Mouse (Mus musculus): Measurements from ENCODE around the gene Aldh2.

The Aldh2 gene

GRCm38 (mm10) chr5:121547084-121547483, 46.5 kb downstream of the Aldh2 start:
- DNase-seq (ENCODE audit: low spot score): no peak

- peak; percentile 52 for DNase-seq (ENCODE audit: low spot score)
Observed at GRCm38 (mm10) chr5:121546530-121546895, 47.1 kb downstream of the Aldh2 start.

DNA sequence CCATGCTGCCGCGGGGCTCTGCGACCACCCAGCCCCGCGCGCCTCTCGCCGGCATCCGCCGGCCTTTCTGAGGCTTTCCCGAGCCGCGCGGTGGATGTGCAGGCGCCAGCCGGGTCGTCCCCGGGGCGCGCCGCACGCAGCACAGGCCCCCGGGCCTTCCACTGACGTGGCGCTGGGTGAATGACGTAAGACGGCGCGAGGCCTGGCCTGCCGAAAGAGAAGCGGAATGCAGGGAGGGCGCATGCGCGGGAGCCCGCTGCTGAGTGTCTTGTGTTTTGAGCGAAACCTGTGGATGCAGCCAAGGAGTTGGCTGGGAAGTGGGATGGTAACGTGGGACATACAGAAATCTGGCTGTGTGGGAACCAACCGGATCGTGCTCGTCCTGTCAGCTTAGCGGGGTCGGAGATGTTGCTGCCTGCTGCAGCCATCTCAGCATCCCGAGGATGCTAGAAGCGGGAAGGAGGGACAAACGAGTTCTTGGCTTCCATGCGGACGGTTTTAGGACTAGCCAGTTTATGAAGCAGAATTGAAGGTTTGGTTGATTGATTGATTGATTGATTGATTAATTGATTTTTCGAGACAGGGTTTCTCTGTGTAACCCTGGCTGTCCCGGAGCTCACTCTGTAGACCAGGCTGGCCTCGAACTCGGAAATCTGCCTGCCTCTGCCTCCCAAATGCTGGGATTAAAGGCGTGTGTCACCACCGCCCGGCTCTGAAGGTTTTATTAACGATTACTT, 47.7 kb downstream of the Aldh2 start, which contains the start of gene Mapkapk5:
Gene Mapkapk5 (minus strand): TSS at position 113 of the 737 bp plus-strand sequence.
- peak; percentile 96 for DNase-seq (ENCODE audit: low spot score)

GRCm38 (mm10) chr5:121544910-121545792, 48.5 kb downstream of the Aldh2 start, which contains the start of the genes Adam1a and Gm42878:
Gene Adam1a (minus strand): TSS chr5:121545482.
Gene Gm42878 (minus strand): TSS chr5:121545482.
- peak; percentile 56 for DNase-seq (ENCODE audit: low spot score)

DNA sequence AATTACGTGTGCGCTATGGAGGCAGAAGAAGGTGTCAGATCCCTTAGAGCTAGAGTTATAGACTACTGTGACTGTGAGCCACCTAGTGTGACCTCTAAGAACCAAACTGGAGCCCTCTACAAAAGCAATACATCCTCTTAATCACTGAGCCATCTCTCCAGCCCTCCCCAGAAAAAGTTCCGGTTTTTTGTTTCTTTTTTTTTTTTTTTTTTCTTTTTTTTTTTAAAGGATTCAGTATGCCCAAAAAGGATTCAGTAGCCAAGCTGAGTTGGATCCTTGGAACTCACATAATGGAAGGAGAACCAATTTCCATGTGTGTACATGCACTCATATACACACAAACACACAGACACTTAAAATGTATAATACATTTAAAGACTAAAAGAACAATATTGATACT, 50.3 kb downstream of the Aldh2 start:
- DNase-seq (ENCODE audit: low spot score): no peak

- DNase-seq (ENCODE audit: low spot score): no peak
Observed at GRCm38 (mm10) chr5:121541235-121541634, 52.4 kb downstream of the Aldh2 start.

DNA sequence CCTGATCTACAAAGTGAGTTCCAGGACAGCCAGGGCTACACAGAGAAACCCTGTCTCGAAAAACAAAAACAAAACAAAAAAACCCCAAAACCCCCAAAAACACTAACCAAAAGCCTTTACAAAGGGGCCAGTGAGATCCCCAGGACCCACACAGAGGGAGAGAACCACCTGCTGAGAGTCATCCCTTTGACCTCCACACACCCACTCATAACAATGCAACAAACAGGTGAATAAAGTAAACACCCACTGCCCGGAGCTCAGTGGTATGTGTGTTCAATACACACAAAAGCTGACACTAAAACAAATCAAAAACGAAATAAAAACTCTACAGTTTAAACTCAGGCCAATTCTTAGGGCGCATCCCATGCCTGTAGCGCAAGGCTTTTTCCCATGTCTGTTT, 53.6 kb downstream of the Aldh2 start:
- no peak for DNase-seq (ENCODE audit: low spot score)

- DNase-seq (ENCODE audit: low spot score): no peak
Observed at GRCm38 (mm10) chr5:121537588-121537987, 56.0 kb downstream of the Aldh2 start.

DNA sequence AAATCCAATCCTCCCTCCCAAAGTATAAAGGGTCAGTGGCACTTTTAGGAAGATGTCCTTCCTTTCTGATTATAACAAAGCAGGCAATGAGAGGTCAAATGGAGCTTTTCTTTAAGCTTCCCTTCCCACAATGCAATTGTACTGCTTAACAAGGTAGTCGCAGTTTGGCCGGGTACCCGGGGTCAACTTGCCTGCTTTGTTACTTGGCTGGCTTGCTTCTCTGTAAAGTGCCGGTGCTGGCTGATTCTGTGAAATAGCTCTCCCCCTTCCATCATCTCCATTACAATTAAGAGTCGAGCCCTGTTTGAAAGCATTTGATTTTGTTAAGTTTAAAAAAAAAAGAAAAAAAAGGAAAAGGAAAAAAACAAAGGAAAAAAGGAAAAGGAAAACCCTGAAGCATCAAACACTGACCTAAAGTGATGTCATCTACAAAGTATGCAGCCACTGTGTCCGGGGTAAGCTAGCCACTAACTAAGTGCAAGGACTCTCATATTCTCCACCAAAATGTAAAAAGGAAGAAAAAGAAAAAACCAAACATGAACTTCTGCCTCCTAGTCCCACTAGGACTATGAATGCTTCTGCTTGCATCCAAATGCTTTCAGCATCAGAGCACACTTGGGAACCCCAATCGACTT, 56.6 kb downstream of the Aldh2 start:
- DNase-seq (ENCODE audit: low spot score): no peak

GRCm38 (mm10) chr5:121535116-121535515, 58.5 kb downstream of the Aldh2 start:
- DNase-seq (ENCODE audit: low spot score): no peak

- peak; percentile 16 for DNase-seq (ENCODE audit: low spot score)
Observed at GRCm38 (mm10) chr5:121534521-121534920, 59.1 kb downstream of the Aldh2 start.

DNA sequence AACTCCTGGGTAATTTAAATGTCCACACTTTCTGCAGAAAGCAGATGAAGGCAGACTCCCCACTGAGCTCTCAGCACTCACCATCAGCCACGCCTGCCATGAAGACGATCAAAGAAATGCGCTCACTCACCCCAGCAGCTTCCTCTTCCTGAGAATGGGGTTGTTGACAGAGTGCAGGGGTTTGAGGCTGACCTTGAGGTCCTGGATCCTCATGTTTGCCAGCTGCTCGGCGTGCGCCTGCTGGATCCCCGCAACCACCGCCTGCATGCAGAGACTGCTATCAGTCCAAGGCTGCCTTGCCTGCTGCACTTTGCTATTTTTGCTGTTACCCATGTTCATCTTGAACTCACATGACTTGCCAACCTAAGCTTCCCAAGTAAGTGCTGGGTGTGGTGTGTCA, 66.7 kb downstream of the Aldh2 start:
- no peak for DNase-seq (ENCODE audit: low spot score)

GRCm38 (mm10) chr5:121526526-121526925, 67.1 kb downstream of the Aldh2 start:
- no peak for DNase-seq (ENCODE audit: low spot score)

- no peak for DNase-seq (ENCODE audit: low spot score)
Observed at GRCm38 (mm10) chr5:121525774-121526450, 67.7 kb downstream of the Aldh2 start.

DNA sequence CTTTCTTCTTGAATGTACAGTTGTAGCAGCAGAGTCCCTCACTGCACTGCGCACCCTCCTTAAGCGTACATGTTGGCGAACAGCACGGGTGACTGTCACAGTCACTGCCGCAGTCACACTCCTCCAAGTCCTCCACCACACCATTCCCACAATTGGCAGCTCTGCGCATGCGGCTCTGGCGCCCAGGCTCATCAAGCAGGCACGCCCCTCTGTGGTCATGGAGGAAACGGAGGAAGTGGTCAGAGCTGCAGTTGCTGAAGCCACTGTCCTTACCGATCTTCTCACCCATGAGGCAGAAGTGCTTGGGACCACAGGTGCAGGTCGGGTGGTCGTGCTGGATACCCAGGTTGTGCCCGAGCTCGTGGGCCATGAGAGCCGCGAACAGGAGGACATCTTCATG, 73.9 kb downstream of the Aldh2 start:
- DNase-seq (ENCODE audit: low spot score): peak; percentile 20

- DNase-seq (ENCODE audit: low spot score): no peak
Observed at GRCm38 (mm10) chr5:121518983-121519382, 74.6 kb downstream of the Aldh2 start.
